Mouse (Mus musculus) leukemia stem cell, adult 10-12 weeks (primary cell): ENCODE data around the gene Adcyap1. TPM values are rescaled to one million over a fixed set of nuclear protein-coding genes. Genes with fewer than 3 reads are reported as not detected.

ENCODE experiments used
- polyA plus RNA-seq: library from polyadenylated mRNA; stranded (reverse); fragments of >175 nt; gene quantifications from 2 replicates; pipeline ENCODE4 v1.2.3, GENCODE M21; 2012; ENCODE audit warnings: low replicate concordance

The Adcyap1 gene
- not detected in 2 replicates for polyA plus RNA-seq

GRCm38 (mm10) chr17:93198717-93199116, at the start of gene Adcyap1:
Gene Adcyap1 (plus strand): TSS chr17:93199017.

